Mouse (Mus musculus): ENCODE measurements around the gene Casc3.

DNA sequence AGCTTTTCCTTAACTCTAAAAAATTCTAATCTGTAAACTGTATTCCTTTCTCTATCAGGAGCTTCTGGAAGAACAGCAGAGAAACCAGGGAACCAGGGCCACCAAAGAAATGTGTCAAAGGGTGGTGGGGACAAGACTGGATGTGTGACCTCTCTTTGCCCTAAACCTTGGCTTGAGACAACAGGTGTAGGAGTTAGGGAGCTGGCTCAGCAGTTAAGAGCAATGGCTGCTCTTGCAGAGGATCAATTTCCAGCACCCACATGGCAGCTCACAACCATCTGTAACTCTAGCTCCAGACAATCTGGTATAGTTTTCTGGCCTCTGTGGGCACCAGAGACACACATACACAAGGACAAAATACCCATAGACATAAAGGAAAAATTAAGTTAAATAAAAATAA, 26.8 kb upstream of the Casc3 start:
- TF ChIP-seq CTCF (IDR thresholded peaks at IDR 0.05; ENCODE audit: borderline replicate concordance, control insufficient read depth, extremely low read depth, insufficient read depth, low read length, poor library complexity) (no peak), POLR2A (IDR thresholded peaks at IDR 0.05; ENCODE audit: control insufficient read depth, extremely low read depth, insufficient read depth, low read length, poor library complexity) (no peak)

All from thymus, adult 2 months (tissue).